Mouse (Mus musculus): ENCODE measurements around the gene Opcml.

- TF ChIP-seq CTCF (IDR thresholded peaks at IDR 0.05; ENCODE audit: extremely low read depth, insufficient read depth, insufficient read length, insufficient replicate concordance): no peak
- TF ChIP-seq POLR2A (IDR thresholded peaks at IDR 0.05; ENCODE audit: low read depth, low read length): no peak
These were observed 490.4 kb downstream of the Opcml start for GRCm38 (mm10) chr9:28281025-28281424.

Data from spleen, adult 2 months (tissue).